Mouse (Mus musculus) lung, embryonic 16.5 days (tissue): ENCODE data around the gene Sdsl. TPM values are rescaled to one million over a fixed set of nuclear protein-coding genes. Genes with fewer than 3 reads are reported as not detected.

ENCODE experiments used
- ATAC-seq: fragments of 200-750 bp; cut with Nextera tagmentation; 2 replicates; pipeline ENCODE4 v1.8.0; 2017; ENCODE audit warnings: low read depth, mild to moderate bottlenecking, moderate library complexity
- H3K27ac ChIP-seq: fragments of 300-500 bp; sonication (generic); 2 replicates; pipeline ENCODE4 v1.5.1; 2014; ENCODE audit warnings: mild to moderate bottlenecking, control low read depth, low read length
- H3K27me3 ChIP-seq: fragments of 300-500 bp; sonication (generic); 2 replicates; pipeline ENCODE4 v1.6.1; 2014; ENCODE audit warnings: low read depth, low read length, mixed read lengths; ENCODE audit not compliant: control insufficient read depth, insufficient read depth
- H3K36me3 ChIP-seq: fragments of 300-500 bp; sonication (generic); 2 replicates; pipeline ENCODE4 v1.6.1; 2014; ENCODE audit warnings: low read length; ENCODE audit not compliant: control insufficient read depth, insufficient read depth
- H3K4me1 ChIP-seq: fragments of 300-500 bp; sonication (generic); replicated peaks from 2 replicates; pipeline ENCODE4 v1.6.1; 2014; ENCODE audit warnings: low read length, mixed read lengths; ENCODE audit not compliant: control insufficient read depth, insufficient read depth
- H3K4me2 ChIP-seq: fragments of 300-500 bp; sonication (generic); 2 replicates; pipeline ENCODE4 v1.6.1; 2014; ENCODE audit warnings: low read depth, low read length, control low read depth
- H3K4me3 ChIP-seq: fragments of 300-500 bp; sonication (generic); 2 replicates; pipeline ENCODE4 v1.5.1; 2014; ENCODE audit warnings: mild to moderate bottlenecking, low read length, control low read depth
- H3K9ac ChIP-seq: fragments of 300-500 bp; sonication (generic); 2 replicates; pipeline ENCODE4 v1.6.1; 2014; ENCODE audit warnings: low read length, control low read depth
- H3K9me3 ChIP-seq: fragments of 300-500 bp; sonication (generic); 2 replicates; pipeline ENCODE4 v1.6.1; 2016; ENCODE audit warnings: low read length; ENCODE audit not compliant: control insufficient read depth
- WGBS: fragments of 180-500 bp; shearing (Covaris S2); extraction: QIAGEN DNeasy Blood & Tissue Kit; methylation state at CpG from one replicate; pipeline ENCODE4 v1.1.7; 2014; 5-methylcytosine and 5-hydroxymethylcytosine counted together
- polyA plus RNA-seq: library from polyadenylated mRNA; unstranded; fragments of >200 nt; fragmentation: Nextera tagmentation; extraction: Ambion mirVana; gene quantifications from 2 replicates; pipeline ENCODE4 v1.2.1, GENCODE M21; 2015

Gene Sdsl
- polyA plus RNA-seq, 1 experiment from 2014 or later = 8.1 TPM

- Histone ChIP-seq H3K27ac (no peak overlapping the region), H3K27me3 (peaks cover 15% of the 10 kb centered on the region), H3K4me3 (no peak overlapping the region), H3K4me1 (no peaks in the 10 kb centered on the region), H3K9ac (no peak overlapping the region), H3K4me2 (no peak overlapping the region), H3K9me3 (no peaks in the 10 kb centered on the region), H3K36me3 (no peaks in the 10 kb centered on the region)
- ATAC-seq = no peak
- WGBS = 34% methylated on average over 14 of the region's 14 CpGs
Observed at GRCm38 (mm10) chr5:120454756-120455337, 17.8 kb downstream of the Sdsl start.

GRCm38 (mm10) chr5:120447305-120447704, 25.3 kb downstream of the Sdsl start:
- H3K9me3 ChIP-seq = no peaks in the 10 kb centered on the region
- H3K36me3 ChIP-seq = no peaks in the 10 kb centered on the region
- H3K4me1 ChIP-seq = no peaks in the 10 kb centered on the region
- H3K9ac ChIP-seq = no peak overlapping the region
- no peak for ATAC-seq
- no peak overlapping the region for H3K27ac ChIP-seq
- H3K4me3 ChIP-seq = no peak overlapping the region
- whole genome bisulfite sequencing = 19% methylated on average over 13 of the region's 13 CpGs
- no peak overlapping the region for H3K4me2 ChIP-seq
- H3K27me3 ChIP-seq = peaks cover 12% of the 10 kb centered on the region

DNA sequence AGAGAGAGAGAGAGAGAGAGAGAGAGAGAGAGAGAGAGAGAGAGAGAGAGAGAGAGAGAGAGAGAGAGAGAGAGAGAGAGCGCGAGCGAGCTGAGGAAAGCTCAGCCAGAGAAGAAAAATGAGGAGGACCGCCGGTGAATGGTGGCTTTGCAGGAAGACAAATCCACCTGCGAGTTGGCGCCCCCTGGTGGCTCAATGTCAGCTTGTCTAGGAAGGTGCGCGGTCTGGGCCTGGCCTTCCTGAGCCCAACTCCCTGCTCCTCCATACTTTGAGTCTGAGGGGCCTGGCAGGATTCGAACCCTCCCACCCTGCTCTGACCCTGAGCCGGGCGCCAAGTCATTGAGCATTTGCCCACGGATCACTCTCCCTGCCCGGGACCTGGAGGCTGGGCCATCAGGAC, 31.9 kb downstream of the Sdsl start:
- H3K4me2 ChIP-seq = peak overlapping the region; percentile 53
- H3K27me3 ChIP-seq = peaks cover 60% of the 10 kb centered on the region
- H3K4me3 ChIP-seq = peak overlapping the region; percentile 37
- H3K36me3 ChIP-seq = no peaks in the 10 kb centered on the region
- no peaks in the 10 kb centered on the region for H3K9me3 ChIP-seq
- H3K9ac ChIP-seq = no peak overlapping the region
- H3K4me1 ChIP-seq = peaks cover 13% of the 10 kb centered on the region; the same call in 1 of the 2 replicates
- peak; percentile 45; the same call in 1 of the 2 replicates for ATAC-seq
- WGBS = 3% methylated on average over 13 of the region's 14 CpGs
- no peak overlapping the region for H3K27ac ChIP-seq

GRCm38 (mm10) chr5:120439887-120440670, 32.5 kb downstream of the Sdsl start:
- Histone ChIP-seq H3K4me1 (peaks cover 13% of the 10 kb centered on the region; the same call in 1 of the 2 replicates), H3K27me3 (peaks cover 64% of the 10 kb centered on the region), H3K36me3 (no peaks in the 10 kb centered on the region), H3K4me3 (peak overlapping the region; percentile 37), H3K4me2 (peak overlapping the region; percentile 53), H3K27ac (no peak overlapping the region), H3K9ac (no peak overlapping the region), H3K9me3 (no peaks in the 10 kb centered on the region)
- WGBS = under 1% methylated on average over 58 of the region's 61 CpGs
- ATAC-seq = no peak

- H3K4me2 ChIP-seq = no peak overlapping the region
- H3K36me3 ChIP-seq = no peaks in the 10 kb centered on the region
- peaks cover 73% of the 10 kb centered on the region for H3K27me3 ChIP-seq
- ATAC-seq = no peak
- WGBS = under 1% methylated on average over 26 of the region's 27 CpGs
- H3K27ac ChIP-seq = no peak overlapping the region
- no peaks in the 10 kb centered on the region for H3K9me3 ChIP-seq
- peaks cover 13% of the 10 kb centered on the region; the same call in 1 of the 2 replicates for H3K4me1 ChIP-seq
- no peak overlapping the region for H3K4me3 ChIP-seq
- no peak overlapping the region for H3K9ac ChIP-seq
Observed at GRCm38 (mm10) chr5:120438991-120439710, 33.5 kb downstream of the Sdsl start.

DNA sequence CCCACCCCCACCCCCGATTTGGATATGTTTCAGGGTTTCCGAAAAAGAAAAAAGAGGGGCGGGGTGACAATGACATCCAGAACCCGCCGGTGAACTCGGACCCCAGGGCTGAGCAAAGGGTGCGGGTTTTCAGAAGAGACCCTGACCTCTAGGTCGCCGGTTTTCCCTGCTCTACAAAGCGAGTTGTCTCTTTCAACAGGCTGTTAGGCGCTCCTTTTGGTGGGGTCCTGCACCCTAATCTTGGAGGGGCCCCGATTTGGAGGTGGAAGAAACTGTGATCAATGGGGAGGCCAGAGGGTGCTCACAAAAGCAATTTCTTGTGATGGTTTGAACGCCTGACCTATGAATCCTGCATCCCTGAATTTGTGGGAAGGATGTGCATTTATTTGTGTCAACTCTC, 34.1 kb downstream of the Sdsl start:
- ATAC-seq = no peak
- Histone ChIP-seq H3K27ac (no peak overlapping the region), H3K4me1 (peaks cover 13% of the 10 kb centered on the region; the same call in 1 of the 2 replicates), H3K4me2 (no peak overlapping the region), H3K9ac (no peak overlapping the region), H3K27me3 (peaks cover 80% of the 10 kb centered on the region), H3K36me3 (no peaks in the 10 kb centered on the region), H3K9me3 (no peaks in the 10 kb centered on the region), H3K4me3 (no peak overlapping the region)
- 2% methylated on average over 13 of the region's 13 CpGs for WGBS

GRCm38 (mm10) chr5:120437986-120438385, 34.6 kb downstream of the Sdsl start:
- Histone ChIP-seq H3K4me1 (peaks cover 13% of the 10 kb centered on the region; the same call in 1 of the 2 replicates), H3K9me3 (no peaks in the 10 kb centered on the region), H3K9ac (no peak overlapping the region), H3K36me3 (no peaks in the 10 kb centered on the region), H3K27ac (no peak overlapping the region), H3K4me3 (no peak overlapping the region), H3K27me3 (peaks cover 83% of the 10 kb centered on the region), H3K4me2 (no peak overlapping the region)
- under 1% methylated on average over 33 of the region's 33 CpGs for WGBS
- ATAC-seq = no peak

DNA sequence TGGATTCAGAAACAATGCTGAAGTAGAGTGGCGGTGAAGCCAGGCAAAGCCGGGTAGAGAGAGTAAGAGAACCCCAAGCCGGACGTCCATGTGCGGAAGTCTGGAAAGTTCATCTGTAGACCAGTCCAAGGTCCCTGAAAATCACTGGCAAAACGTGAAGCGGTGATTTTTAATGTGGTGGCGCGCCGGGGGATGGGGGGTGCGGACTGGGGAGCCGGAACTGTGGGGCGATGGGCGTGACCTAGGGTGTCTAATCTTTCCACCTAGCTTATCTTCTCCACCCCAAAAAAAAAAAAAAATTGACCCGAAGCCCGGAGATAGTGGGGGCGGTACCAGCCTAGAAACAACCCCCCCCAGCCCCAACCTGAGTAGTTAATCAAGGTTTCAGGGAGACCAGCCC, 35.1 kb downstream of the Sdsl start:
- WGBS = 2% methylated on average over 16 of the region's 17 CpGs
- no peak for ATAC-seq
- no peak overlapping the region for H3K4me2 ChIP-seq
- H3K4me3 ChIP-seq = no peak overlapping the region
- H3K4me1 ChIP-seq = peaks cover 13% of the 10 kb centered on the region; the same call in 1 of the 2 replicates
- H3K36me3 ChIP-seq = no peaks in the 10 kb centered on the region
- H3K9me3 ChIP-seq = no peaks in the 10 kb centered on the region
- peaks cover 86% of the 10 kb centered on the region for H3K27me3 ChIP-seq
- H3K9ac ChIP-seq = no peak overlapping the region
- no peak overlapping the region for H3K27ac ChIP-seq

- Histone ChIP-seq H3K27me3 (peaks cover 91% of the 10 kb centered on the region), H3K9ac (no peak overlapping the region), H3K4me1 (peaks cover 13% of the 10 kb centered on the region; the same call in 1 of the 2 replicates), H3K36me3 (no peaks in the 10 kb centered on the region), H3K4me3 (no peak overlapping the region), H3K27ac (no peak overlapping the region), H3K9me3 (no peaks in the 10 kb centered on the region), H3K4me2 (no peak overlapping the region)
- ATAC-seq = no peak
- WGBS = under 1% methylated on average over 18 of the region's 18 CpGs
Observed at GRCm38 (mm10) chr5:120436885-120437495, 35.6 kb downstream of the Sdsl start.
